ENCODE assay signal across 9 mouse cellular contexts in the genomic region with DNA sequence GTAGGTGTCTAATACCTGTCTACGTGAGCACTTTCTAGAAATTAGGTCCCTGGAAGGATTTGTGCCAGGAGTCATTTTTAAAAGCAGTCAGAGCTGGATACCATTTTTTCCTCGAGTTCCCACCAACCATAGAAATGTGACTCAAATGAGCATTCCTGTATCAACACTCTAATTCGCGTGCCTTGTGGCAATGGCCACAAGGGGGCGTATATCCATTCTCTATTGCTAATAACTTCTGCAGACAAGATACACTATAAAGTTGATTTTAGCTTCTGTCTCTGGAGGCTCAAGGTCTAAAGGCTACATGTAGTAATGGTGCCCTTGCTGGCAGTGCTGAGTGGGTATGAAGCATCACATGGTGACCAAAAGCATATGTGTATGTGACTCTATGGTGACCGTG.
DNase-seq lines count a peak whose midpoint lies in the region; ATAC-seq and TF ChIP-seq lines count a peak whose summit lies in the region.
"Had no signal": no experiment of that assay in that cellular context is flagged by ENCODE, and none has a peak within 500 bp of the region (broad histone marks: within the 10 kb centered on the region; RNA-seq: fewer than 3 reads in every experiment).

No protein-coding gene starts in this region.

- no peaks in the 10 kb centered on the region for H3K36me3 ChIP-seq in kidney, embryonic 16.5 days (ENCODE audit: insufficient read depth, low read length)
- H3K36me3 ChIP-seq in liver, embryonic 14.5 days (replicated peaks; ENCODE audit: control insufficient read depth, insufficient read depth, low read depth): no peaks in the 10 kb centered on the region
- H3K36me3 ChIP-seq in splenic B cell, adult 2 months (ENCODE audit: control insufficient read depth, insufficient read depth, low read length, poor library complexity, severe bottlenecking): no peaks in the 10 kb centered on the region
- H3K36me3 ChIP-seq: limb, embryonic 12.5 days had no signal

- peak; percentile 36; the same call in 1 of the 2 replicates for TF ChIP-seq CTCF in cortical plate, adult 2 months (IDR thresholded peaks at IDR 0.05; ENCODE audit: extremely low read depth, insufficient read depth, low read length)
- TF ChIP-seq CTCF in liver, embryonic 14.5 days (IDR thresholded peaks at IDR 0.05; ENCODE audit: low read depth): peak; percentile 68

- no peak for TF ChIP-seq EP300 in liver, embryonic 14.5 days (IDR thresholded peaks at IDR 0.05; ENCODE audit: low read depth)

- H3K9me3 ChIP-seq in kidney, embryonic 16.5 days (ENCODE audit: low read length): no peaks in the 10 kb centered on the region
- H3K9me3 ChIP-seq in liver, embryonic 14.5 days (ENCODE audit: control insufficient read depth, low read length): no peaks in the 10 kb centered on the region
- H3K9me3 ChIP-seq: limb, embryonic 12.5 days had no signal

- H3K4me3 ChIP-seq in kidney, embryonic 16.5 days (ENCODE audit: low read length): no peak overlapping the region
- H3K4me3 ChIP-seq in cortical plate, adult 2 months (ENCODE audit: insufficient read depth, low read length): no peak overlapping the region
- no peak overlapping the region for H3K4me3 ChIP-seq in liver, embryonic 14.5 days (ENCODE audit: insufficient read depth in 1 of 2, low read depth in 2 of 2, low read length in 2 of 2)
- H3K4me3 ChIP-seq: limb, embryonic 12.5 days had no signal

- WGBS in kidney, embryonic 16.5 days: 55% methylated on average over 6 of the region's 6 CpGs
- WGBS in liver, embryonic 14.5 days (ENCODE audit: insufficient replicate concordance): 37% methylated on average over 6 of the region's 6 CpGs

- H3K9ac ChIP-seq in kidney, embryonic 16.5 days (replicated peaks; ENCODE audit: low read length): no peak overlapping the region
- H3K9ac ChIP-seq in liver, embryonic 14.5 days (replicated peaks): no peak overlapping the region
- H3K9ac ChIP-seq: limb, embryonic 12.5 days had no signal

- H3K4me2 ChIP-seq in kidney, embryonic 16.5 days (replicated peaks; ENCODE audit: low read depth, low read length): no peak overlapping the region
- no peak overlapping the region for H3K4me2 ChIP-seq in liver, embryonic 14.5 days (ENCODE audit: low read depth)
- H3K4me2 ChIP-seq: limb, embryonic 12.5 days had no signal

- H3K4me1 ChIP-seq in kidney, embryonic 16.5 days (ENCODE audit: insufficient read depth, low read length): no peaks in the 10 kb centered on the region
- no peaks in the 10 kb centered on the region for H3K4me1 ChIP-seq in cortical plate, adult 2 months (ENCODE audit: control insufficient read depth, insufficient read depth, low read length)
- H3K4me1 ChIP-seq in liver, embryonic 14.5 days (replicated peaks; ENCODE audit: control insufficient read depth in 2 of 2, insufficient read depth in 2 of 2, low read length in 1 of 2): no peaks in the 10 kb centered on the region
- H3K4me1 ChIP-seq: limb, embryonic 12.5 days had no signal

- no peak for TF ChIP-seq POLR2A in cortical plate, adult 2 months (IDR thresholded peaks at IDR 0.05; ENCODE audit: extremely low read depth, insufficient read depth, low read length)

- H3K27ac ChIP-seq in kidney, embryonic 16.5 days (ENCODE audit: low read length): no peak overlapping the region
- H3K27ac ChIP-seq in cortical plate, adult 2 months (ENCODE audit: insufficient read depth, low read length): no peak overlapping the region
- no peak overlapping the region for H3K27ac ChIP-seq in liver, embryonic 14.5 days
- H3K27ac ChIP-seq: limb, embryonic 12.5 days had no signal

- peak; percentile 25 for DNase-seq in kidney, adult 18-20 months
- peak; percentile 53 to 56 for DNase-seq in B cell, adult 2 months
- DNase-seq in MEL-GATA-1-ER (ENCODE audit: extremely low read depth, low read depth): peak; percentile 18
- no peak for DNase-seq in liver, embryonic 14.5 days (ENCODE audit: low read depth in 3 of 3, low spot score in 3 of 3)
- DNase-seq in splenic B cell, adult 2 months (ENCODE audit: low read depth, low spot score): peak; percentile 47
- DNase-seq in urinary bladder, postnatal 10 days (ENCODE audit: low spot score): no peak

- ATAC-seq in kidney, embryonic 16.5 days (ENCODE audit: low FRiP score, low TSS enrichment): no peak
- ATAC-seq in liver, embryonic 14.5 days (ENCODE audit: insufficient read depth): no peak

- H3K27me3 ChIP-seq in kidney, embryonic 16.5 days (ENCODE audit: insufficient read depth, low read length): no peaks in the 10 kb centered on the region
- no peaks in the 10 kb centered on the region for H3K27me3 ChIP-seq in liver, embryonic 14.5 days (ENCODE audit: control insufficient read depth, insufficient read depth, low read length)
- no peaks in the 10 kb centered on the region for H3K27me3 ChIP-seq in splenic B cell, adult 2 months (ENCODE audit: control insufficient read depth, insufficient read depth, low read length, poor library complexity, severe bottlenecking)
- H3K27me3 ChIP-seq: limb, embryonic 12.5 days had no signal

Comparison
In these comparisons a context has a peak if more than half of its experiments do, and no peak if none do; other contexts are left out.
1. DNase-seq: peak in kidney, adult 18-20 months (single experiment), B cell, adult 2 months (2 of 2), MEL-GATA-1-ER (single experiment) and splenic B cell, adult 2 months (single experiment); none in liver, embryonic 14.5 days (0 of 3) and urinary bladder, postnatal 10 days (single experiment).